Mouse (Mus musculus) heart, embryonic 16.5 days (tissue): ENCODE measurements at regions not wholly inside any gene's neighbourhood (a gene's known extent, or its start where the extent isn't known, plus 50 kb on each side); places are given as distances from the start of the nearest gene placed in this dataset.

ENCODE experiments used
- ATAC-seq: fragments of 200-750 bp; cut with Nextera tagmentation; replicated peaks from 2 replicates; pipeline ENCODE4 v1.8.0; 2017; ENCODE audit warnings: moderate number of reproducible peaks; ENCODE audit not compliant: insufficient read depth, low FRiP score; ENCODE audit errors: extremely low read depth
- H3K27ac ChIP-seq: fragments of 300-500 bp; sonication (generic); 2 replicates; pipeline ENCODE4 v1.5.1; 2014; ENCODE audit warnings: mild to moderate bottlenecking, low read length, control low read depth, moderate library complexity
- H3K27me3 ChIP-seq: fragments of 300-500 bp; sonication (generic); 2 replicates; pipeline ENCODE4 v1.6.1; 2014; ENCODE audit warnings: low read length, mixed read lengths; ENCODE audit not compliant: control insufficient read depth, insufficient read depth
- H3K36me3 ChIP-seq: fragments of 300-500 bp; sonication (generic); 2 replicates; pipeline ENCODE4 v1.6.1; 2014; ENCODE audit not compliant: control insufficient read depth, insufficient read depth
- H3K4me1 ChIP-seq: fragments of 300-500 bp; sonication (generic); 2 replicates; pipeline ENCODE4 v1.6.1; 2014; ENCODE audit warnings: low read length, mixed read lengths; ENCODE audit not compliant: control insufficient read depth, insufficient read depth
- H3K4me2 ChIP-seq: fragments of 300-500 bp; sonication (generic); 2 replicates; pipeline ENCODE4 v1.6.1; 2014; ENCODE audit warnings: low read depth, mild to moderate bottlenecking, control low read depth, low read length
- H3K4me3 ChIP-seq: fragments of 300-500 bp; sonication (generic); 2 replicates; pipeline ENCODE4 v1.5.1; 2014; ENCODE audit warnings: mild to moderate bottlenecking, control low read depth, low read length
- H3K9ac ChIP-seq: fragments of 300-500 bp; sonication (generic); 2 replicates; pipeline ENCODE4 v1.6.1; 2014; ENCODE audit warnings: low read length, control low read depth
- H3K9me3 ChIP-seq: fragments of 300-500 bp; sonication (generic); replicated peaks from 2 replicates; pipeline ENCODE4 v1.6.1; 2016; ENCODE audit warnings: low read length; ENCODE audit not compliant: control insufficient read depth
- WGBS: fragments of 180-500 bp; shearing (Covaris S2); extraction: QIAGEN DNeasy Blood & Tissue Kit; methylation state at CpG from one replicate; pipeline ENCODE4 v1.1.7; 2014; 5-methylcytosine and 5-hydroxymethylcytosine counted together

DNA sequence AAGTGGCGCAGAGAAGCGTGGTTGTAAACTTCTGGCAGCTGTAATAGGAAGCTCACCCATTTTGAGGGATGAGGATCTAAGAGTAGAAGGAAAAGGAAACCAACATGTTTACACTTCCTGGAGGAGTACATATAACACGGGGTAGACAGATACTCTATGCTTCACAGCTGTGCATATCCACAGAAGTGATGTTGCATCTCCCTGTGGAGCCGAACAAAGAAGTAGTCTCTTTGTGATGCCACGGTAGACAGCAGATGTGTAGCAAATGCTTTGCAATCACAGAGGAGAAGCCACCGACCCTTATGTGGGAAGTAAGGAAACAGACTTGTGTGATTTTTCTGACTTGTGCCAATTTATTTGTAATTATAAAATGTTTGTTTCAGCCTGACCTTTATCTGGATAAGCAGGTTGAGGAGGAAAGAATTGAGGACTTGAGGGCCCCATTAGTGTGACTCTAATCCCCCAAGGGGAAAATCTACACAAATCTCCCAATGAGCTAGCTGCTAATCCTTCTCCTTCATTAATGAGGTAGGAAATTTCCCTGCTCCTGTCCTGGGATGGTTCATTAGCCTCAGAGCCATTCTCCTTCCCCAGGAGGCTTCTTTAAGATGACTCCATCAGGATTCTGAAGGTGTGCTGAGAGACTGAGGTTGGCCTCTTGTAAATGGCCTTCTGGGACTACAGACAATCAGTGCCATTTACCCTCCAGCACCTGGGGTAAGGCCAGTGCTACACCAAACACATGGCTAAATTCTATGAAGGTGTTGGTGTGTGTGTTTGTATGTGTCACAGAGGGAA is 2119.9 kb upstream of the Lrrc6 start:
- ATAC-seq = no peak
- Histone ChIP-seq H3K36me3 (no peaks in the 10 kb centered on the region), H3K9me3 (no peaks in the 10 kb centered on the region), H3K27me3 (no peaks in the 10 kb centered on the region), H3K4me2 (no peak overlapping the region), H3K27ac (no peak overlapping the region), H3K4me1 (no peaks in the 10 kb centered on the region), H3K9ac (no peak overlapping the region), H3K4me3 (no peak overlapping the region)
- WGBS = 75% methylated on average over 6 of the region's 6 CpGs

DNA sequence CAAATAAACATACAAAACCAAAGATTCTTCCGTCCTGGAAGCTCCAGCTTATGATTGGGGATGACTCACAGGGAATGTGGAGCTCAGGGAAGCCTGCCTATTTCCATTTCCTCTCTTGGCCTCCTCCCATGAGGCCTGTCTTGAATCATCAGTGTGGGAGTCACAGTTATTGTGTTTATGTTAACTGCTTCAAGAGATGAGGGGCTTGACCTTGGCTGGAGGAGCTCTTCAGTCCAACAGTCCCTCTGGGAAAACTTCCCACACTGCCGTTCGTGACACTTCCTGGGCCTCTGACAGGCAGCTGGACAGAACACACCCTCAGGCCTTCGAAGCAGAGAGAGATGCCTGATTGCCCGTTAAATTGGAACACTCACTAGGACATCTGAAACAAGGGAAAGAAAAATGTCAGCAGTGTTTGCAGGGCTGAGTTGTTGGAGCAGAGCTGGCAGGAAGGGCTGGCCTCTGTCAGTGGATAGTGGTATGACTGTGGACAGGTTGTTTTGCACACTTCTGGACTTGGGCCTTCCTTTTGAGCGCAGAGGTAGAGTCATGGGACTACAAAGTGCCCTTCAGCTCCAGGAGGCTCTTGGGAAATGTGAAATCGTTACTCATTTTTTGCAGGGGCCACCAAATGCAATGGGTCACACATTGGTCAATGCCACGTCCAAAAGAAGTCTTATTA is 2105.5 kb upstream of the Lrrc6 start:
- H3K27ac ChIP-seq = peak overlapping the region; percentile 23; the same call in 1 of the 2 replicates
- WGBS = 33% methylated on average over 8 of the region's 8 CpGs

GRCm38 (mm10) chr15:68605478-68605877 is 2104.8 kb upstream of the Lrrc6 start:
- Histone ChIP-seq H3K4me2 (no peak overlapping the region), H3K4me3 (no peak overlapping the region), H3K36me3 (no peaks in the 10 kb centered on the region), H3K27ac (no peak overlapping the region), H3K4me1 (peaks cover 3% of the 10 kb centered on the region; the same call in 1 of the 2 replicates), H3K27me3 (no peaks in the 10 kb centered on the region), H3K9me3 (no peaks in the 10 kb centered on the region), H3K9ac (no peak overlapping the region)
- no peak for ATAC-seq
- 60% methylated on average over 2 of the region's 2 CpGs for WGBS

More for the DNA sequence above, 2105.5 kb upstream of the Lrrc6 start:
- no peaks in the 10 kb centered on the region for H3K27me3 ChIP-seq
- ATAC-seq = peak; percentile 67
- no peak overlapping the region for H3K9ac ChIP-seq
- peaks cover 3% of the 10 kb centered on the region; the same call in 1 of the 2 replicates for H3K4me1 ChIP-seq
- no peaks in the 10 kb centered on the region for H3K9me3 ChIP-seq
- no peak overlapping the region for H3K4me3 ChIP-seq
- H3K4me2 ChIP-seq = no peak overlapping the region
- H3K36me3 ChIP-seq = no peaks in the 10 kb centered on the region

GRCm38 (mm10) chr15:68582177-68582576 is 2081.5 kb upstream of the Lrrc6 start:
- Histone ChIP-seq H3K4me3 (no peak overlapping the region), H3K4me1 (no peaks in the 10 kb centered on the region), H3K9ac (no peak overlapping the region), H3K4me2 (no peak overlapping the region), H3K27me3 (no peaks in the 10 kb centered on the region), H3K27ac (no peak overlapping the region), H3K9me3 (no peaks in the 10 kb centered on the region), H3K36me3 (no peaks in the 10 kb centered on the region)
- WGBS = 74% methylated on average over 4 of the region's 4 CpGs
- no peak for ATAC-seq

DNA sequence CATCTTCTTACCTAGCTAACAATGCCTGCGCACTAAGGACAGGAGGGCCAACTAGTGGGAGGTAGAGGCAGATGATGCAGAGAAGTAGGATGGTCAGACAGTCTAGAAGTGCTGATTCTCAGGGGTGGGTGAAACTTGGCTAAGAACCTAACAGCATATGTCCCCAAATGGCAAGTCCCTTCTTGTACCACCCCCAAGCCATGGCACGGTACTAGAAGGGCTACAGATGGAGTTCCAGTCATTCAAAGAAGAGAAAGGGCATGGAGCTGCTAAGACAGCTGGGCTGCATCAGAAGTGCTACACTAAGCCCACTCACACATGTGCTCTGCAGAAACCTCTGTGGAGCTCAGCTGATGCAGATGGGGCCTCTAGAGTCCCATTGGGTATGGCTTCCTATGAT is 2078.8 kb upstream of the Lrrc6 start:
- WGBS = 78% methylated on average over 2 of the region's 2 CpGs
- no peak overlapping the region for H3K9ac ChIP-seq
- H3K27ac ChIP-seq = no peak overlapping the region
- no peak overlapping the region for H3K4me3 ChIP-seq
- H3K4me1 ChIP-seq = no peaks in the 10 kb centered on the region
- H3K27me3 ChIP-seq = no peaks in the 10 kb centered on the region
- ATAC-seq = no peak
- H3K9me3 ChIP-seq = no peaks in the 10 kb centered on the region
- no peak overlapping the region for H3K4me2 ChIP-seq
- no peaks in the 10 kb centered on the region for H3K36me3 ChIP-seq

DNA sequence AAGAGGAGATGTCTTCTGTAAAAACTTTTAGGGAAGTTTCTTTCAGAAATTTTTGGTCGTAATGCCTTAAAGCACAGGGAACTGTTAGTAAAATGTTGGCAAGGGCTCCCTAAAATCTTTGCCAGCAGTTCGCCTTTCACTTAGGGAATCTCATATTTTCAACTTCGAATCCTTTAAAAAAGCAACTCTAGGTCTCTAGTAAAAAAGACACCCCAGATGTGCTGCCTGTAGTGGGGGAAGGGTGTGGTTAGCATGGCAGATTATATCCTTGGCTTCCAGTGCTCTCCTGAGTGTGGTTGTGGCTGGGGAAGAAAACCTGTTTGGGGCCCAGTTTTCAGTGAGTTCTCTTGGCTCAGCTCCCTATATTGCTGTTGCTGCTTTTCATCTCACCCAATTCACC is 2059.9 kb upstream of the Lrrc6 start:
- ATAC-seq = no peak
- Histone ChIP-seq H3K4me3 (no peak overlapping the region), H3K4me1 (peaks cover 4% of the 10 kb centered on the region; the same call in 1 of the 2 replicates), H3K4me2 (no peak overlapping the region), H3K9ac (no peak overlapping the region), H3K27ac (no peak overlapping the region), H3K27me3 (no peaks in the 10 kb centered on the region), H3K36me3 (no peaks in the 10 kb centered on the region), H3K9me3 (no peaks in the 10 kb centered on the region)
- WGBS = 64% methylated on average over 3 of the region's 3 CpGs

DNA sequence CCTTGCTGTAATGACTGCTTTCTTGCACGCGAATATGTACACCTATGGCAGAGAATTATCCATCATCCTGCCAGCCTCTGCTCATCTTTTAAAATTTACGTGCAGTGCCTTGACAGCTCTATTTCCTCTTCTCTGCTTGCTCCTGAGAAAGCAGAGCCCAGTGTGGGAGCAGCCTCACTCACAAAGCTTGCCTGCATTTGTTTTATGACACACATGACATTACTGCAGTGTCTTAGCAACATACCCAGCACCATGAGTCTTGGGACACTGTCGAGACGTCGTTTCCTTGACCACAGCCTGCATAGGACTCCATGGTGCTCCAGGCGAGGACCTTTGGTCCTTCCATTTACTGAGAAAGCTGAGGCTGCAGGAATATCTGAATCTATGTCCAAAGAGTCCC is 2055.4 kb upstream of the Lrrc6 start:
- H3K27me3 ChIP-seq = no peaks in the 10 kb centered on the region
- ATAC-seq = no peak
- WGBS = 73% methylated on average over 7 of the region's 7 CpGs
- H3K9ac ChIP-seq = no peak overlapping the region
- H3K4me1 ChIP-seq = 0 out of 2 replicates have a peak, but pooled peaks cover 2% of the 10 kb centered on the region
- H3K4me2 ChIP-seq = no peak overlapping the region
- no peak overlapping the region for H3K27ac ChIP-seq
- no peaks in the 10 kb centered on the region for H3K36me3 ChIP-seq
- H3K9me3 ChIP-seq = no peaks in the 10 kb centered on the region
- no peak overlapping the region for H3K4me3 ChIP-seq

DNA sequence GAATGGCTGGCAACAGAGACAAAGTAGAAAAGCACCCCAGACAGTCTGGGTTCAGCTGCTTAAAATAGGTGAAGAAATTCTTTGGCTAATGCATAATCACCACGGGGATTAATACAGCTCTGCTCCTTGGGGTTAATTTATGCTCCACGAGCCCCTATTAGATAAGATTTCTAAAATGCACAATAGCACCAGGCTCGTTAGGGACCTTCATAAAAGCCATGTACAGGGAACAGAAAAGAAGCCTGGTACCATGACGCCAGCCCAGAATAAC is 2035.3 kb upstream of the Lrrc6 start:
- WGBS = 49% methylated on average over 4 of the region's 4 CpGs
- H3K4me3 ChIP-seq = no peak overlapping the region
- no peak overlapping the region for H3K27ac ChIP-seq
- no peak for ATAC-seq
- no peaks in the 10 kb centered on the region for H3K9me3 ChIP-seq
- peaks cover 16% of the 10 kb centered on the region for H3K4me1 ChIP-seq
- no peaks in the 10 kb centered on the region for H3K36me3 ChIP-seq
- H3K4me2 ChIP-seq = no peak overlapping the region
- no peak overlapping the region for H3K9ac ChIP-seq
- no peaks in the 10 kb centered on the region for H3K27me3 ChIP-seq

DNA sequence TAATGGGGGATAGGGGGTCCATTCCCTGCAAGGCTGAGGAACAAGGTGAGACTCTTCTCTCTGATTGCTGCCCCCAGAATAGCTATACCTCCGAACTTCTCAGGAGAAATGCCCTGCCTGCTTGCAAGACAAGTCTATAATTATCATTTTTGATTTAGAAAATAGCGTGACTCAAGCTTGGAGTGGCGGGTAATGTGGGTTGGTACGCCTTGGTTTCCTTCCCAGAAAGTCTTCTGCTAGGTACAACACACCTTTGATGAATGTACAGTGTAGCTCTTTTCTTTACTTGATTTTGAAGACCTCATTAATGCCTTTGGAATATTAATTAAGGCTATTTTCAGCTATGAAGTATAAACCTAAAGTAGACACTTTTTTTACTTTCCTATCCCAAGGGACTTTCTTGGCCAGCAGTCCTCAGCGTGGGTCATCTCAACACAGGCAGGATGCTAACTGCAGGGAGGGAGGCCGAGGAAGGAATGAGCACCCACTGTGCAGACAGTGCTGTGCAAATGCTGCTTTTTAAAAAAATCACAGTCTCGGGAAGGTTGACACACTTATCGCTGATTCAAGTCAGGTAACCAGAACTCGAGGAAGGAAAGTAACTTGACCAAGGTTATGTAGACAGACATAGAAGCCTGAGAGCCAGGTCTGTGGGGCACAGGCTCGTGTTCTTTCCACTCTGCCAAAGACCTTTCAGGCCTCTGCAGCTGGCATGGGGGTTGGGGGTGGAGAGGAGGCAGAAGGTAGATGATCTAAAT is 2034.8 kb upstream of the Lrrc6 start:
- 0 out of 2 replicates have a peak, but pooled peaks have one; percentile 45 for ATAC-seq
- Histone ChIP-seq H3K27me3 (no peaks in the 10 kb centered on the region), H3K27ac (no peak overlapping the region), H3K9ac (no peak overlapping the region), H3K36me3 (no peaks in the 10 kb centered on the region), H3K9me3 (no peaks in the 10 kb centered on the region), H3K4me1 (peaks cover 16% of the 10 kb centered on the region), H3K4me2 (no peak overlapping the region), H3K4me3 (no peak overlapping the region)
- WGBS = 70% methylated on average over 10 of the region's 10 CpGs
